Mouse (Mus musculus) cerebellum, postnatal 14 days (tissue): ENCODE results near the gene Zbtb20.

Experiments
- DNase-seq, 2 experiments: peaks; one replicate each; pipeline ENCODE4 v3.0.0; 2021; ENCODE audit warnings: mixed read lengths in 2 of 2

Zbtb20 gene

DNA sequence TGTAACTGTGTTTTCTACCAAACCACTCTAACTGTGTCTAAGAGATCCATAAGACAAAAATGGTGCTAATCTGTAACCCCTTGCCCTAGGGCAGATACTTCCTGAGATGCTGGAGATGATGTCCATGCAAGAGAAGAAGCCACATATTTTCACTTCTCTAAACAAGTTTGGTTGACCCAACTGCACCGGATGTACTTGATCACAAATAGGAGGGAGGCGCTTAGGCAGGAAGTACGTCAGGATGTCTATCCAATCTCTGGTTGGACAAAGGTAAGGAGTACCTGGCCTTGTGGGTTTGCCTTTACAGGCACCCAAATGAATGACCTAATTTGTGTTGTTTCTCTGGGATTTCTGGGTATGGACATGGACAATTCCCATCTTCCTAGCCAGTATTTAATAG, 792.6 kb downstream of the Zbtb20 start:
- no peak for DNase-seq

DNA sequence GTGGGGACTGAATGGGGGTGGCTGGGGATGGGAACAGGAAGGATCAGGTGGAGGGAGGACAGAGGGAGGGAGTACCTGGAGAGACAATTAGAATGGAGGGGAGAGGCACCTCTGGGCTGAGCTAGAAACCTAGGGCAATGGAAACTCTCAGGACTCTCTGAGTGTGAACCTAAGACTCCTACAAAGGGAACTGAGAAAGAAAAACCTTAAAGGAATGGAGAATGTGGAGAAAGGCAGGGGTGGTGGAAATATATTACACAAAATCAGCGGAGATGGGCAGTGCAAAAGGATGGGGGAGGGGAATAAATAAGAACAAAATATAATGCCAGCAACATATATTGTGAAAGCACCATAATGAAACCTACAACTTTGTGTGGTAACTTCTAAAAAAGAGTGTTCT, 796.3 kb downstream of the Zbtb20 start:
- no peak for DNase-seq

DNA sequence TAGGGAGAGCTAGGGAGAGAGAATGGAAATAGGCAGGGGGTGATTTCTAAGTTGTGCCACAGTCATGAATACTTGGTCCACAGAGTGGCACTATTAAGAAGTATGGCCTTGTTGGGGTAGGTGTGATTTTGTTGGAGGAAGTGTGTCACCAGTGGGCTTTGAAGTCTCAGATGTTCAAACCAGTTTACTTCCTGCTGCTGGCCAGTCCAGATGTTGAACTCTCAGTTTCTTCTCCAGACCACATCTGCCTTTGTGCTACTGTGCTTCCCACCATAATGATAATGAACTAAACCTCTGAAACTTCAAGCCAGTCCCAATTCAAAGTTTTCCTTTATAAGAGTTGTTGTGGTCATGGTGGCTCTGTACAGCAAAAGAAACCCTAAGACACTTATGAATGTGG, 797.0 kb downstream of the Zbtb20 start:
- no peak for DNase-seq

DNA sequence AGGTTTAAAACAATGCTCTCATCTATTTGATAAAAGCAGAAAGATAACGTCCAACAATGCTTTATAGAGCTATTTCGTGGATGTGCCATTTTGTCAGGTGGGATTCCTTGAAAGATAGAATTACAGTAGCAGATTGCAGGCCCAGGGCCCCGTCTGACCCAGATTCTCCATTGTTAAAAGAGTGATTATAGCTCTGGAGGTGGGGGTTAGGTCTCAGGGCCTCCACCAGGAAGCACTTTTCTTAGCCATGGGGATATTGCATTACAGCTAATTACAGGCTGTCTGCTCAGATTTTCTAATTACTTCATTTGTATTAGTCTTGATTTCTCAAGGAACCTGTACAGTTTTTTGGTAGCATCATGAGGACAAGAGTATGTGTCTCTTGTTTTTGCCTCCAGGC, 798.7 kb downstream of the Zbtb20 start:
- DNase-seq, result no peak

DNA sequence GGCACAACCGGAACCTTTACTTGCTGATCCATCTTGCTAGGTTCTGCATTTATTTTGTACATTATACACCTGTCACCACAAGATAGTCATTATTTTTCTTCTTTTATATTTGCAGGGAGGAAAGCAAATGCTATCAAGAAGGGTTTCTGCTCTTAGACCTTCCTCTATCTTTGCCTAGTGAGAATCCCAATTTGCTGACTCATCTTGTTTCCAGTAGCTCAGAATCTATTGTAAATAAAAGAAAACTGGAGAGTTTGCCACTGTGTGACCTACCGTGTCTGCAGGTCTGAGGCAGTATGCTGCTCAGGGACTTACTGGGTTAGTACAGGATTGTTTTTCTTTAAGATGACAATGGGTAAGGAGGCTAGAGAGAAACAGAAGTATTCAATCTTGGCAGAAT, 812.3 kb downstream of the Zbtb20 start:
- no peak for DNase-seq

DNA sequence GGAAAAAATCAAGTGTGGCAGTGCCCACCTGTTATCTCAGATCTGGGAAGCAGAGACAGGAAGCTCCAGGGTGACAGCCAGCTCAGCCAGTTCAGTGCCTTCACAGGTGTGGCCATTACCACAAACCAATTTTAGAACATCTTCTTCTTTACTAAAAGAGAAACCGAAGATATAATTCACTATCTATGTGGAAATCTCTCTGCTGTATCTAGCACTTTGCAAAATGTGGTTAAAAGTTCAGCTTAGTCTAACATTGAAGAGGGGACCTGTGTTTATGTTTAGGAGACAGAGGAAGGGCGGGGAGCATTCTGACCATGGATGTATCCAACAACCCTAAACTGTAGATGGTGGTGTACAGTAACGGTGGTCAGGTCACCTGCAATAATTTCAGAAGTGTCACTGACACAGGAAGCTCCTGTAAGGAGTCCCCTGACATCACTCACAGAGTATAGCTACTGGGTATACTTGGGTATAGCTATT, 814.6 kb downstream of the Zbtb20 start:
- DNase-seq, result no peak

DNA sequence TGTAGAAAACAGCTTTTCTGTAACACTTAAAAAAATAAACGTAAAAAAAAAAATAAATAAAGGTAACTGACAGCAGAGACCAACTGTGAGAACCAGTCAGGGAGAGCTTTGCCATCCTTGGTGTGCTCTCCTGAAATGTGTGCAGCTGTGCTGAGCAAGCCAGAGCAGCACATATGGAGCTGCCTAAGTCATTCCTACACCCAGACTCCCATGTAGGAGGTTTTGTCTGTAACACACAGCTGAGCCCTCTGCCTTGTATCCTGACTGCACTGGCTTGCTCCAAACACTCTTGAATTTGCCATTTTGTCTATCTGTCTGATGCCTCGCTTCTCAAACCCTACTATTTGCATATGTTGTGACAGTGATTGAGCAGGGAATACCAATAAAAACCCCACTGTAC, 815.2 kb downstream of the Zbtb20 start:
- DNase-seq, result no peak

DNA sequence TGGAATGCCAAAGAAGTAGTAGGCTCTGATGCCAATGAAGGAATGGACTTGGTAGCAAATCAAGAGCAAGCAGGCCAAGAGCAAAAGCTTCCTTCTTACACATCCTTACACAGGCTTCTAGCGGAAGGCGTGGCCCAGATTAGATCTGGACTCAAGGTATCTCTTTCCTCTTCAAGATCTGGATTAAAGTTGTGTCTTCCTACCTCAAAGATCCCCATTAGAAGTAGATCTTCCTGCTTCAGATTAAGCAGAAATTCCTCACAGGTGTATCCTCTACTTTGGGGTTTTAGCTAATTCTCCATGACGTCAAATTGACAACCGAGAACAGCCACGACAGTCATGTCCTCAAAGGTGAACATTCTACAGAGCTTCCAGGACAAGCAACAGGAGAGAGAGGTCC, 816.1 kb downstream of the Zbtb20 start:
- DNase-seq, result no peak
